Mouse (Mus musculus) ES-Bruce4 (cell line): ENCODE measurements around the gene Srsf5.

ENCODE experiments used
- CTCF ChIP-seq: IDR thresholded peaks from one replicate; pipeline ENCODE4 v1.8.1; 2011; ENCODE audit warnings: low read depth, low read length
- EP300 ChIP-seq: IDR thresholded peaks from 2 replicates; pipeline ENCODE4 v1.6.1; 2011; ENCODE audit warnings: low read depth, low read length; ENCODE audit not compliant: insufficient read depth
- POLR2A ChIP-seq: IDR thresholded peaks from one replicate; pipeline ENCODE4 v1.8.1; 2011; ENCODE audit warnings: low read length; ENCODE audit not compliant: insufficient read depth

DNA sequence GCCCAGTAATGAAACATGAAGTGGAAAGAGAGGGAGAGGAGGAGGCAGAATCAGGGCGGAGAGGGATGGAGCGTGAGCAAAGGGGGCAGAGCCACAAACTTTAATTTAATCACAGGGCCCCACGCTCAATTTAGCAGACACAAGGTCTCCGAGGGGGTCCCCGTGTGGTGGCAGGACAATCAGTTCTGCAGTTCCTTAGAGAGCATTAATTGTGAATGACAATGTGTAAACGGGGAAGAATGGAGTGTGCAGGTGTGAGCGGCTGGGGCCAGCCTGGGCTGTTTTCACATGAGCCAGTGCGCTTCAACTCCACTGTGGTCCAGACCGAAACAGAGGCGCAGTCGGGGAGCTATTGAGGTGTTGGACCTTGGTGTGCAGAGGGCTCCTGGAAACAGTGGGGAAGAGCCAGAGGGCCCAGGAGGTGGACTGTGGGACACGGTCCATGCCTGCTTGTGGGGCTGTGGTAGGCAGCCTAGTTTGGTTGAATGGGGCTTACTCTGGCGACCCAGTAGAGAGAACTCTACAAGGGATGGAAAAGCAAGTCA lies 45.7 kb downstream of the Srsf5 start:
- TF ChIP-seq POLR2A, result no peak
- TF ChIP-seq EP300, result no peak
- no peak for TF ChIP-seq CTCF
